Mouse (Mus musculus) neutrophil, adult 83 days (primary cell): ENCODE measurements around the gene Rec114. TPM values are rescaled to one million over a fixed set of nuclear protein-coding genes. Genes with fewer than 3 reads are reported as not detected.

Experiments
- total RNA-seq, 2 experiments: library from RNA; stranded (reverse); gene quantifications; one replicate each; pipeline ENCODE4 v1.2.4; 2023

Gene Rec114
- total RNA-seq, result 1 to 10 TPM; 2.1 to 2.3 TPM

DNA sequence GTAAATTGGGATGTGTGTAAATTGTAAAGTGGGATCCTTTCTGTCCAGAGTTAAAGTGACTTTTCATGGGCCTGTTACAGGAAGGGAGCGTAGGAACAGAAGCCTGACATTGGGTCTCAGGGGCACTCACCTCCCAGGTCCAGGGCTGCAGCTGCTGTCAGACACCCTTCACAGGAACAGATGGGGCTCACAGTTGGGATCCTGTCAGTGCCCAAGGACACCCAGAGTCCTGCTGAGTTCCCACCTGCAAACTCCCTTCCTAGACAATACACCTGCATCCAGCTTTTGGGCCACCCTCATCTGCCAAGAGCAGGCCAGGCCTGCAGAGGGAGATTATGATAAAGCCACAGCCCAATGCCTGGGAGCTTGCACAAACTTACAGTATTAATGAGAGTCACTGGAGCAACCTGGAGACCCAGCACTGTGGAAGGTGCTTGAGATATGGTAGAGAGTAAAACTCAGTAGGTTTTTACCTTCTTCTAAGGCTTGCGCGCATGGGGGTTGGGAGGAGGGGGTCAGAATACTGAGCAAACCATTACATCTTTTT is at the start of gene Rec114:
Rec114 (minus strand) TSS at position 263 of the 547 bp plus-strand sequence.

Other genes starting within 250 kb of the Rec114 start
- gene Cd276, start 188.5 kb downstream of the Rec114 start, total RNA-seq, result 1 to 10 TPM; 1.2 to 2.0 TPM
- 100 to 1,000 TPM; 148 to 174 TPM for gene Nptn, start 161.7 kb downstream of the Rec114 start, total RNA-seq
- not detected for gene Hcn4, start 79.4 kb upstream of the Rec114 start, total RNA-seq